Mouse (Mus musculus) spleen, adult 2 months (tissue): ENCODE results near the gene Sash1.

ENCODE experiments used
- CTCF ChIP-seq: fragments of 200-500 bp; IDR thresholded peaks from 2 replicates; pipeline ENCODE4 v1.5.1; 2011; ENCODE audit warnings: mild to moderate bottlenecking, inconsistent platforms; ENCODE audit not compliant: insufficient read depth, insufficient read length, insufficient replicate concordance; ENCODE audit errors: extremely low read depth
- POLR2A ChIP-seq: fragments of 200-500 bp; IDR thresholded peaks from 2 replicates; pipeline ENCODE4 v1.6.1; 2011; ENCODE audit warnings: low read depth, low read length, inconsistent platforms

DNA sequence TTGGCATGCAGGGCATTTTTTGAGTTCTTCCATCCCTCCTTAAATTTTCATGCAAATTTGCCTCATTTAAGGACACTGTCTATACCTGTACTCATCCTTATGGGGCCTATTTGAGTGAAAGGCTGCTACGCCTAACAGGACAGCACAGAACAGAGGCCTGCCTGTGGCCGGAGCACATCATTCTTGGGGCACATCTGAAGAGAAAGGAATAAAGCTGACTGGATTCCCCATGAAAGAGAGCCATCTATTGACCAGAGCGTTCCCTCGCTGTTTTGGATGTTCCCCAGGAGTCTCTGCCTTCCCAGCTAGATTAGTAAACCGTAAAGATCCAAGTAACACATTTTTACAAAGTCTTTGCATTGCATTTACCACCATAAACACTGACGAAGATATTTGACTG, 203.5 kb downstream of the Sash1 start:
- no peak for TF ChIP-seq CTCF
- TF ChIP-seq POLR2A = no peak
